Mouse (Mus musculus) frontal cortex, postnatal 10 days (tissue): Measurements from ENCODE around the gene Trabd2b.

ENCODE experiments used
- DNase-seq, 2 experiments: peaks; one replicate each; pipeline ENCODE4 v3.0.0; 2022; ENCODE audit warnings: low spot score in 2 of 2, mixed read lengths in 1 of 2

Trabd2b gene

GRCm38 (mm10) chr4:114601201-114602009, 194.9 kb downstream of the Trabd2b start:
- no peak for DNase-seq

- no peak for DNase-seq
These were observed 199.1 kb downstream of the Trabd2b start for GRCm38 (mm10) chr4:114605670-114606069.

- DNase-seq, result no peak
These were observed 201.3 kb downstream of the Trabd2b start for GRCm38 (mm10) chr4:114607873-114608272.

DNA sequence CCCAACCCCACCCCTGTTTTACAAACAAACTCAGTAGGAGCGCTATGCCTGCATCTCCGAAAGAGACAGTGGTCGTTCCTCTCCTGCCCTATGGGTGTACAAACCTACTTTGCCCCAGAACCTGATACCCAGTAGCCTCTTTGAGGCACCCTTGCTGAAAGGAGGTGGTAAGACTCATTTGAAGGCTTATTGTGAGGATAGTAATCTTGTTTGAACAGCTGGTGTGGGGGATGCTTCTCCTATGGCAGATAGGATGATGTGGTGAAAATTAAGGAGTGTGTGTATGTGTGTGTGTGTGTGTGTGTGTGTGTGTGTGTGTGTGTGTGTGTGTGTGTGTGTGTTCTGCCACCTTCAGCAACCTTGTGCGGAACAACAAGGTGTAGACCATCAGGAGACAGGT, 202.8 kb downstream of the Trabd2b start:
- DNase-seq, result no peak

DNA sequence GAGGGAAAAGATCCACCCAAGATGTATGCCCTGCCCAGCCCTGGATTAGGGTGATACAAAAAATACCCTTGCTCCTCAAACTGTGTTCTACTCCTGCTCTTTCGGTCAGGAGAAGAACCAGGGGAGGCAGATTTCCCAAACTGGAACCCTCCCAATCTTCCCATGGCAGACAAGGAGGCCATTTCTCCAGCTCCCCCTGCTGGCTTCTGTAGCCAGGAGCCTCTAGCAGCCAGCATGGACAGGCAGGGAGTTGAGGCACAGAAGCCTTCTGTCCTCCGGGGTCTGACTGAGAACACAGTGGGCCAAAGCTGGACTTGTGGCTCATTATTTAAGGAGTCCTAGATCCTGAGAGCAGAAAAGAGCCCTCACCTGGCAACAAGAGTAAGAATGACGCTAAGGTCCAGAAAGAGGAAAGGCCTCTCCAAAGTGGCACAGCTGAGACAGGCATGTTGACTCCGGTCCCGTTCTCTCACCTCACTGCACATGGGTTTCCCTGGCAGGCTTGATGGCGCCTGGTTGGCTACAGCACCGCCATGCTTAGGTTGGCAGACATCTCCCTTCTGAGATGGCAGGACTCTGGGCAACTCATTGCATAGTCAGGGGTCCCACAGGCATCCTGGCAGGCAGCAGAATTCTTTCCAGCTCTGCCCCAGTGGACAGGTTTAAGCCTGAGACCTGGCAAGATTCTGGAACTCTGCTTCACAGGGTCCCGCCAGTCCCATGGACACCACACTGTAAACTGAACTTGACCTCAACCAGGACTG, 204.8 kb downstream of the Trabd2b start:
- DNase-seq, result peak in 1 of 2 experiments; percentile 24

DNA sequence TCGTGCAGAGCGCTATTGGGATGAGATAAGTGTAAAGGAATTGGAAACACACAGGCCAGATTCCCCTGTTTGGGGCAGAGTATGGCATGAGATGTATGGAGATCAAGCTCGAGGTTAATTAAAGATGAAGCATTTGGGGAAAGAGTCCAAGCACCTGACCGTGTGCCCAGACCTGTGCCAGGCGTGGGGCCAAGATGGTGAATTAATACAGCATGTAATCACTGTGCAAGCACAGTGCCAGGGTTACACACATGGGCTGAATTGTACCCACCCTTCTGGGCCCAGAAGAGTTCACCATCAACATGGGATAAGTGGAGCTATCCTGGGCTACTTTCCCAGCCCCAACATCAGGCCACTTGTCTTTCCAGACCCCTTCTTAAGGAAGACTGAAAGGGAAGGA, 205.5 kb downstream of the Trabd2b start:
- no peak for DNase-seq

DNA sequence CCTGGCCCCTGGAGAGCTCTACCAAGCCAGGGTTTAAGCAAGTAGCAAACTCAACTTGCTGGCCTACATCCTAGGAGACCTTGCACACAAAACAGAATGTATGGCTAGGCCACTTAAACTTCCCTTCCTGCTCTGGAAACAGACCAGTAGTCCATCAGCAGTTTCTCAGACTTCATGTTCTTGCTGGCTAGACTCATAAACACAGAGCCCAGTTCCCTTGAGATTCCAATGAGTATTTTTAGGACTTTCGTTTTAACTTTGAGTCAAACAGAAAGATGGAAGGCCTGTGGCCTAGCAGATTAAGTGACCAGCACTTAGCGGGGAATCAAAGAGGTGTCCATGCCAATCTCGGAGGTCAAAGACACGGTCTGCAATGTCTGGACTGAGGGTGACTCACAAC, 206.3 kb downstream of the Trabd2b start:
- no peak for DNase-seq

- no peak for DNase-seq
These were observed 207.6 kb downstream of the Trabd2b start for GRCm38 (mm10) chr4:114614086-114614485.

DNA sequence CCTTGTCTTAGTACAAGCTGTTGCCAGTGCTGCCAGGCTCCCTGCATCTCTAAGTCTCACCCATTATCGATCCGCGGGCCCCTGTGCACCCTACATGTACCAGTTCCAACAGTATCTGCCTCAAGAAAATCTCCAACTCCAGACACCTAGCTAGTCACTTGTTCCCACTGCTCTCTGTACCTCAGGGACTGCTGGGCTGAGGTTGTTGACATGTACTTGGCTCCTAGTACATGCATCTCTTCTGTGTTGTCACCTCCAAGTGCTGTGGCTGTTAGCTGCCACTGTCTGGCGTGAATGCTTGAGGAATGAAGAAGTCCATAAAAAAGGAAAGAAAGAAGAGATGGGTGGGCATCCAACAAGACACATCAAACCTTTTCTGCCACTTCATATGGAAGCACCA, 209.2 kb downstream of the Trabd2b start:
- DNase-seq, result no peak

DNA sequence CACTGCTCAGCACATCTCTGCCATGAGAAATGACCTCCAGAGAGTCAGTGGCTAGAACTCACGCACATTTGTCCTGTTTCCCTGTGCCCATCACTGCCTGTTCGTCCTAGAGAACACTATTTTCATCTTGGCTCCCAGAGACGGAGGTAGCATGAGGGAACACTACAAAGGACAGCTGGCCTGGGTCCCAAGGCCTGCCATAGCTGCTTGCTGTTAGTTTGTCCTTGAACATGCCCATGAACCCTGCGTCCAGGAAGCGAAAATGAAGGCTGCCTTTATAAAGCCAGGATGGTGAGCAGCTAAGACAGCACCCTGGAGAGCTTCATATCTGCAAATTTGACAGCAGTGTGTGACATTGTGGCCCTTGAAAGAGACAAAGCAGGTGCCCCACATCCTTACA, 216.4 kb downstream of the Trabd2b start:
- DNase-seq, result no peak

- no peak for DNase-seq
These were observed 217.8 kb downstream of the Trabd2b start for GRCm38 (mm10) chr4:114624114-114624910.

GRCm38 (mm10) chr4:114625357-114625756, 218.8 kb downstream of the Trabd2b start:
- DNase-seq, result no peak

- DNase-seq, result no peak
These were observed 219.4 kb downstream of the Trabd2b start for GRCm38 (mm10) chr4:114625920-114626319.

DNA sequence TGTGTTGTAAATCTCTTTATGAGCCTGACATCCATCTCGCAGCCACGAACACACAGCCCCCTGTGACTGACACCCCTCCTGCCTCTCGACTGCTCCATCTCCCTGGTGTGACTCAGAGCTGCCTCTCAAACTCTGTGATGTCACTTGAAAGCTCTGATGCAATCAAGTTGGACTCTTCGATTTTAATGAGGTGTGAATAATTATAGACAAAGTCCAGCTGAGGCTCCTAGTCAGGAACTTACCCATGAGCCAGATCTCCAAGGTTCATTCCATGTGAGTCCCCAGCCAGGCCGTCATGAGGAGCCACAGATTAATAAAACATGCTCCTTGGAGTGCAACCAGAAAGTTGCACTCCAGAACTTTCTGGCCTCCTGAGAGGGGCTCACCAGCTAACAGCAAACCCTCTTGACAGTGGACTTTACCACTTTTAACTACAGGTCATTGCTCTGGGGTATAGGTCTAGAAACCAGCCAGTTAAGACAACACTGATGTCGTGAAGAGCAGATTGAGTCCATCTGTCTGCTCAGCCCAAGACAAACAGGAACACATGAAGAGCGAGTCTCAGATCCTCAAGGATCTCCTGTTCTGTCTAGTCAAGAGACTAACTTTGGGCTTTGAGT, 221.3 kb downstream of the Trabd2b start:
- no peak for DNase-seq

GRCm38 (mm10) chr4:114635889-114636288, 229.4 kb downstream of the Trabd2b start:
- peak; percentile 60 to 67 for DNase-seq

GRCm38 (mm10) chr4:114636324-114636723, 229.8 kb downstream of the Trabd2b start:
- DNase-seq, result no peak

GRCm38 (mm10) chr4:114637120-114637519, 230.6 kb downstream of the Trabd2b start:
- no peak for DNase-seq

- no peak for DNase-seq
These were observed 235.9 kb downstream of the Trabd2b start for GRCm38 (mm10) chr4:114642469-114642868.

GRCm38 (mm10) chr4:114643679-114644208, 237.2 kb downstream of the Trabd2b start:
- DNase-seq, result no peak

DNA sequence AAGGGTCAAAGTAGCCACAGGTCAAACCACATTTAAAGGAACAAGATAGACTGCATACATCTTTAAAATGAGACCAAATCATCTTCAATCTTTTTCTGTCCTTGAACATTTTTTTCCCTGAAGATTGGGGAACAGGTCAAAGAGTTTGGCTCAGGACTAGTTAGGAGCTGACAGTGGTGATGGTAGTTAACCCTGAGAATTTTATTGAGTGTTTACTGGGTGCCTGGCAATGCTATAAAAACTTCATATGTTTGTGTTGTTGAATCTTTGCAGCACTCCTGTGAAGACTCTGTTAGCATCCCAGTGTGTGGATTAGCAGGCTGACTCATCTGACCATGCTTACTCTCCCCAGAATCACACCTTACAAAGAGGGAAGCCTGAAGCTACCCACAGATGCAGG, 238.8 kb downstream of the Trabd2b start:
- no peak for DNase-seq
